Mouse (Mus musculus) gastrocnemius, postnatal 14 days (tissue): ENCODE data around the gene Atp12a. TPM values are rescaled to one million over a fixed set of nuclear protein-coding genes. Genes with fewer than 3 reads are reported as not detected.

ENCODE experiments used
- DNase-seq: peaks from one replicate; pipeline ENCODE4 v3.0.0; 2021; ENCODE audit warnings: mixed read lengths
- intact Hi-C: fragments of 180-260 bp; cut with DNase I; formaldehyde crosslinking; loops from one replicate; pipeline ENCODE4 v1.15.1; 2025; ENCODE audit warnings: low total_unique reads
- total RNA-seq, 2 experiments: library from RNA; stranded (reverse); gene quantifications; 2 replicates each; pipeline ENCODE4 v1.2.3; 2021

Gene Atp12a
- total RNA-seq, 2 experiments from 2014 or later = not detected

- DNase-seq = no peak
- intact Hi-C loops = no loop called here
These were observed 4.0 kb downstream of the Atp12a start for GRCm38 (mm10) chr14:56368834-56369233.

DNA sequence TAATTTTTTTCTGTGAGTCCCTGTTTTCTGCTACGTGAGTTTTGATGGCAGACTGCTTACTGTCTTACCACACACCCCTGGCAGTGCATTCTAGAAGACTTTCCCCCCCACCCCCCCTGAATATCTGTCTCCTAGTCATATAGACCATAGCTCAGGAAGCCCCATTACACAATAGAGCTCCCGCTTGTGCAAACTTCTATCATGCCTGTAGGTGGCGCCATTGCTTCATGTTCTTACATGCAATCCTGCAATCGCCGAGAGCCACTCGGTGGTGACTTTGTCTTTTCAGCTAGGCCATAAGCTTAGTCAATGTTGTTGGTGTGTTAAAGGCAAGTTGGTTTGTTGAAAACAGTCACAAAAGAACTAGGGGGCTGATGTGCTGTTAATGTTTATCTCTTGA lies 10.9 kb downstream of the Atp12a start:
- DNase-seq = peak; percentile 68
- intact Hi-C loops = loop anchor here (10.0 kb wide), 2 partner anchors 89 to 419 kb away; no protein-coding TSS in a partner anchor

- DNase-seq = no peak
- intact Hi-C loops = loop anchor here (10.0 kb wide), 2 partner anchors 87 to 417 kb away; no protein-coding TSS in a partner anchor
These were observed 12.9 kb downstream of the Atp12a start for GRCm38 (mm10) chr14:56377745-56378144.

DNA sequence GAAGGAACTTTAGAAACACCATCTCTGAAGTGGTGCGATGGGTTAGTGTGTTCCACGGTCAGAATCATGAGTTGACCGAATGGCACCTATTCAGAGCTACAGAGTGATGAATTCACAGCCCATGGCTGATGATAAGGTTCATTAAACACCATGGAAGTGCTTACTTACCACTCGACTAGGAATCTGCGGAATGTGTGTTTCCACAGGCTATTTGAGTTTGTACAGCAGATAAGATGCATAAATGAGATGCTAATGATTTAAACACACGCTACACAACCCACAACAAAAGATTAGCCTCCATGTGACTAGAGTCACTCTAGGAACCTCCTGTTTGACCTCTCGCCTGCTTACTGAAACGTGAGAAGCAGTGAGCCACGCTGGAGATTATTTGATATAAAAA lies 14.5 kb downstream of the Atp12a start:
- intact Hi-C loops = loop anchor here (10.0 kb wide), 2 partner anchors 85 to 415 kb away; no protein-coding TSS in a partner anchor

DNA sequence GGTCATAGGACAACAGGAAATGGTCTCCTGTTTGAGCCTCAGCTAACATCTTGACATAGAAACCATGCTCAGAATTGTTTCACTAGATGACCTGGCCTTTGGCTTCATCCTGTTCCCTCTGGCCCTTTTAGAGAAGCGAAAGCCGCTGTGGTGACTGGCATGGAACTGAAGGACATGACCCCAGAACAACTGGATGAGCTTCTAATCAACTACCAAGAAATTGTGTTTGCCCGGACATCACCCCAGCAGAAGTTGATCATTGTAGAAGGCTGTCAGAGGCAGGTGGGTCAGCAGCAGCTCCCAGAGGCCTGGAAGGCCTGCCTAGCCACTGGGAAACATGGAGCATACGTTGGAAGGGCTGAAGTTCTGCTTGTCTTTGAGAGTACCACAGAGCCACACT lies 17.5 kb downstream of the Atp12a start:
- DNase-seq = no peak
- intact Hi-C loops = no loop called here

More for the DNA sequence above, 14.5 kb downstream of the Atp12a start:
- no peak for DNase-seq

GRCm38 (mm10) chr14:56390247-56390646 lies 25.4 kb downstream of the Atp12a start:
- intact Hi-C loops = loop anchor here (10.0 kb wide), 1 partner anchor 75 kb away; no protein-coding TSS in a partner anchor
- no peak for DNase-seq

DNA sequence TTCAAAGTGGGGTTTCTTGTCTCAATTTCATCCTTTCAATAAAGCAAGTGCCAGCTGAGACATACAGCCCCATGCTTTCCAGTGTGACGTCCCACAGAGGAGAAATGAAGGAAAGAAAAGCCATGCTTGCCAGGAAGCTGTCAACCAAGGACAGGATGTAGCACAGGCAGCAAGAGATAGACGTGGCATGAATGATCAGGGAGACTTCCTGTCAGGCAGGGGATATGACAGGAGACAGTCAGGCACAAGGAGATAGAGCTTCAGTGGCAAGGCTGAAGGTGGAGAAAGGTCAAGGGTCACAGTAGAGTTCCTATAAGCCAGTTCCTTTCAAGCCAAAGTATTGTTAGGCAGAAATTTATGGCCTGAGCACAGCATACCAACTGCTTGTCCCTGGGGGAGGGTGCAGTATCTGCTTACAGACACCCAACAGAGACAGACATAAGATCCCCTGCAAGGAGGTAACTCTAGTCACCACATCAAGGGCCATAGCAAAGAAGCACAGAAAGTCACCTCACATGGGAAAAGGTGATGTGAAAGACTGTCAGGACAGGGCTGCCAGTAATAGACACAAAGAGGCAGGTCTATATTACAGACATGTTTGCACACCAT lies 28.9 kb downstream of the Atp12a start:
- DNase-seq = no peak
- intact Hi-C loops = loop anchor here (10.0 kb wide), 1 partner anchor 79 kb away; no protein-coding TSS in a partner anchor

DNA sequence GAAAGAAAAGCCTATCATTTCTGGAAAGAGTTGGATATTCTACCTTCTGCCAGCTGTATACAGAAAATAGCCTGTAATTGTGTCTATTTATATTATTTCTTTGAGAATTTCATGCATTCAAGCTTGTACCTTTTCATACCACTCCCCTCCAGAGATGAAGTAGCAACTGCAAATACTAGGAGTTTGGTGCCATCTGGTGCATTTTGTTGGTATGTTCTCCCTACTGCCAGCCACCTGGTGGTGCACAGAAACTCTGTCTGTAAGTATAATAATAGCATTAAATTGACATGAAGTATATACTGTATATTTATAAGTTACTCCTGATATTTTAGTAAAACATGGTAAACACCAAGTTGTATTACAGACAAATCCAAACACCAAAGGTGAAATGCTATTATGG lies 33.1 kb downstream of the Atp12a start:
- DNase-seq = no peak
- intact Hi-C loops = loop anchor here (10.0 kb wide), 1 partner anchor 83 kb away; no protein-coding TSS in a partner anchor

DNA sequence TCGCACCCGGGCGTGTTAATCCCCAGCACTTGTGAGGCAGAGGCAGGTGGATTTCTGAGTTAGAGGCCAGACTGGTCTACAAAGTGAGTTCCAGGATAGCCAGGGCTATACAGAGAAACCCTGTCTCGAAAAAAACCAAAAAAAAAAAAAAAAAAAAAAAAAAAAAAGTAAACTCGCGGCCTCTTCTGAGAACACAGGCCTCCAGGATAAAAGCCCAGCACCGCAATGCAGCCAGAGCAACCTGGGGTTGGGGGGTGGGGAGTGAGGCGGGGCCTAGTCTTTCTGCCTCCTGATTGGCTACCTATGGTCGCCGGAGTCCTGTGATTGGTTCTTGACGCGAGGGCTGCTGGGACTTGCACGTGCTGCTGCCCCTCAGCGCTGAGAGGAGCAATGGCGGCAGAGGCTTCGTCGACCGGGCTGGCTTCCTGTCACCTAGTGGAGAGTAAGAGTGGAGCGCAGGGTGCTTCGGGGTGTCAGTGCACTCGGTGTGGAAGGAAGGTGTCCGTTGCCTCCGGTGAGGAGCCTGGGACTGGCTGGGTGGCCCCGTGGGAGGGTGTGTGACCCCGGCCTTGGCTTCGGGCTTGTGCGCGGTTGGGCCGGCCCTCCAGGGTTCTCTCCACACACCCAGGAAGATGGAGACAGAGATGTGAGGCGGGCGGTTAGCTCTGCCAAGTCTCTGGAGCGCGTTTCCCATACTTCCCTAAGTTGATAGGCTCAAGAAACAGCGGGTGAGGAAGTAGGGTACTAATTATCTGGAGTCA lies 37.6 kb downstream of the Atp12a start, which contains the start of gene Rnf17:
TSS of gene Rnf17 (plus strand) at position 271 of the 761 bp plus-strand sequence.
- intact Hi-C loops = no loop called here
- DNase-seq = no peak

GRCm38 (mm10) chr14:56403072-56403375 lies 38.2 kb downstream of the Atp12a start:
- intact Hi-C loops = no loop called here
- no peak for DNase-seq

Other genes with a start within 250 kb of the Atp12a start
- gene Gzme, start 244.4 kb upstream of the Atp12a start, total RNA-seq = not detected
- not detected for gene Gzmd, start 232.5 kb upstream of the Atp12a start, total RNA-seq
- gene Gzmg, start 205.5 kb upstream of the Atp12a start, total RNA-seq = not detected
- not detected for gene Gzmn, start 190.5 kb upstream of the Atp12a start, total RNA-seq
- not detected for gene Gzmf, start 153.7 kb upstream of the Atp12a start, total RNA-seq
- gene Gzmc, start 130.4 kb upstream of the Atp12a start, total RNA-seq = not detected
- not detected for gene Gzmb, start 102.8 kb upstream of the Atp12a start, total RNA-seq
- gene Rnf17, start 37.5 kb downstream of the Atp12a start, total RNA-seq = not detected
- 1 to 10 TPM; 1.9 to 3.1 TPM for gene Cenpj, start 210.4 kb downstream of the Atp12a start, total RNA-seq
- gene Parp4, start 210.6 kb downstream of the Atp12a start, total RNA-seq = 10 to 100 TPM in 1 of 2 experiments, 1 to 10 TPM in 1; 9.5 to 10.5 TPM